Mouse (Mus musculus) cerebellum, postnatal 36 days (tissue): ENCODE measurements around the gene Tra2a.

Experiments
- DNase-seq, 2 experiments: peaks; one replicate each; pipeline ENCODE4 v3.0.0; 2021 to 2022; ENCODE audit warnings: mixed read lengths in 2 of 2

Gene Tra2a

GRCm38 (mm10) chr6:49228126-49228679 lies 35.6 kb downstream of the Tra2a start:
- peak; percentile 20 to 22 for DNase-seq

- DNase-seq, result peak in 1 of 2 experiments; percentile 21
These were observed 36.6 kb downstream of the Tra2a start for GRCm38 (mm10) chr6:49227184-49227735.

GRCm38 (mm10) chr6:49225728-49226123 lies 38.1 kb downstream of the Tra2a start:
- no peak for DNase-seq

- DNase-seq, result no peak
These were observed 38.7 kb downstream of the Tra2a start for GRCm38 (mm10) chr6:49224923-49225727.

GRCm38 (mm10) chr6:49221906-49222305 lies 41.9 kb downstream of the Tra2a start:
- DNase-seq, result no peak

- DNase-seq, result no peak
These were observed 43.8 kb downstream of the Tra2a start for GRCm38 (mm10) chr6:49219920-49220604.

- no peak for DNase-seq
These were observed 44.8 kb downstream of the Tra2a start for GRCm38 (mm10) chr6:49219001-49219560.

GRCm38 (mm10) chr6:49218275-49218802 lies 45.5 kb downstream of the Tra2a start:
- peak in 1 of 2 experiments; percentile 33 for DNase-seq

GRCm38 (mm10) chr6:49217581-49218274 lies 46.1 kb downstream of the Tra2a start:
- DNase-seq, result peak; percentile 12 to 35

- no peak for DNase-seq
These were observed 46.9 kb downstream of the Tra2a start for GRCm38 (mm10) chr6:49216811-49217542.

GRCm38 (mm10) chr6:49215748-49216585 lies 47.9 kb downstream of the Tra2a start:
- no peak for DNase-seq

- no peak for DNase-seq
These were observed 48.7 kb downstream of the Tra2a start, which contains the start of gene Igf2bp3 for GRCm38 (mm10) chr6:49214928-49215747. Igf2bp3 (minus strand) TSS chr6:49214957.

GRCm38 (mm10) chr6:49214086-49214927 lies 49.5 kb downstream of the Tra2a start:
- DNase-seq, result peak in 1 of 2 experiments; percentile 14

- no peak for DNase-seq
These were observed 50.2 kb downstream of the Tra2a start for GRCm38 (mm10) chr6:49213581-49214085.

- DNase-seq, result no peak
These were observed 50.8 kb downstream of the Tra2a start for GRCm38 (mm10) chr6:49212931-49213580.

GRCm38 (mm10) chr6:49212141-49212540 lies 51.7 kb downstream of the Tra2a start:
- no peak for DNase-seq

- DNase-seq, result no peak
These were observed 52.2 kb downstream of the Tra2a start for GRCm38 (mm10) chr6:49211596-49211995.
